Mouse (Mus musculus) embryonic facial prominence, embryonic 11.5 days (tissue): ENCODE measurements at regions not wholly inside any gene's neighbourhood (a gene's known extent, or its start where the extent isn't known, plus 50 kb on each side); places are given as distances from the start of the nearest gene placed in this dataset.

Experiments
- ATAC-seq: fragments of 200-750 bp; cut with Nextera tagmentation; replicated peaks from 2 replicates; pipeline ENCODE4 v1.8.0; 2017; ENCODE audit warnings: low read depth; ENCODE audit not compliant: insufficient number of reproducible peaks, low FRiP score, low TSS enrichment
- DNase-seq: peaks from one replicate; pipeline ENCODE4 v3.0.0-alpha.2; 2015; ENCODE audit warnings: low spot score
- H3K27ac ChIP-seq: fragments of 300-500 bp; sonication (generic); replicated peaks from 2 replicates; pipeline ENCODE4 v1.5.1; 2014; ENCODE audit warnings: mild to moderate bottlenecking, low read depth, low read length, control low read depth
- H3K27me3 ChIP-seq: fragments of 300-500 bp; sonication (generic); 2 replicates; pipeline ENCODE4 v1.6.1; 2014; ENCODE audit warnings: mild to moderate bottlenecking, low read length, moderate library complexity, mixed read lengths; ENCODE audit not compliant: control insufficient read depth, insufficient read depth
- H3K36me3 ChIP-seq: fragments of 300-500 bp; sonication (generic); replicated peaks from 2 replicates; pipeline ENCODE4 v1.6.1; 2014; ENCODE audit warnings: low read depth, mild to moderate bottlenecking, low read length, moderate library complexity, mixed read lengths; ENCODE audit not compliant: control insufficient read depth, insufficient read depth
- H3K4me1 ChIP-seq: fragments of 300-500 bp; sonication (generic); 2 replicates; pipeline ENCODE4 v1.6.1; 2014; ENCODE audit warnings: low read length, mixed read lengths; ENCODE audit not compliant: control insufficient read depth, insufficient read depth
- H3K4me2 ChIP-seq: fragments of 300-500 bp; sonication (generic); 2 replicates; pipeline ENCODE4 v1.6.1; 2014; ENCODE audit warnings: low read depth, mild to moderate bottlenecking, control low read depth, low read length, moderate library complexity
- H3K4me3 ChIP-seq: fragments of 300-500 bp; sonication (generic); 2 replicates; pipeline ENCODE4 v1.5.1; 2014; ENCODE audit warnings: low read depth, low read length, control low read depth
- H3K9ac ChIP-seq: fragments of 300-500 bp; sonication (generic); replicated peaks from 2 replicates; pipeline ENCODE4 v1.6.1; 2014; ENCODE audit warnings: mild to moderate bottlenecking, control low read depth, low read length
- H3K9me3 ChIP-seq: fragments of 300-500 bp; sonication (generic); replicated peaks from 2 replicates; pipeline ENCODE4 v1.6.1; 2016; ENCODE audit warnings: mild to moderate bottlenecking, low read length, inconsistent platforms, mixed read lengths; ENCODE audit not compliant: control insufficient read depth
- WGBS: fragments of 180-500 bp; shearing (Covaris S2); extraction: QIAGEN DNeasy Blood & Tissue Kit; methylation state at CpG from one replicate; pipeline ENCODE4 v1.1.7; 2014; 5-methylcytosine and 5-hydroxymethylcytosine counted together

- H3K9me3 ChIP-seq: no peaks in the 10 kb centered on the region
- H3K4me3 ChIP-seq: no peak overlapping the region
- 85% methylated on average over 3 of the region's 3 CpGs for WGBS
- no peaks in the 10 kb centered on the region for H3K27me3 ChIP-seq
- H3K9ac ChIP-seq: no peak overlapping the region
- DNase-seq (no peak), ATAC-seq (no peak)
- H3K4me1 ChIP-seq: no peaks in the 10 kb centered on the region
- H3K4me2 ChIP-seq: no peak overlapping the region
- no peaks in the 10 kb centered on the region for H3K36me3 ChIP-seq
- no peak overlapping the region for H3K27ac ChIP-seq
These were observed 245.3 kb upstream of the Crbn start for GRCm38 (mm10) chr6:107045177-107045576.

- Histone ChIP-seq H3K9ac (no peak overlapping the region), H3K4me3 (no peak overlapping the region), H3K27me3 (no peaks in the 10 kb centered on the region), H3K4me2 (no peak overlapping the region), H3K9me3 (no peaks in the 10 kb centered on the region), H3K4me1 (no peaks in the 10 kb centered on the region), H3K36me3 (no peaks in the 10 kb centered on the region), H3K27ac (no peak overlapping the region)
- ATAC-seq (no peak), DNase-seq (no peak)
- WGBS: 84% methylated on average over 1 of the region's 1 CpGs
These were observed 251.7 kb upstream of the Crbn start for GRCm38 (mm10) chr6:107051604-107052003.

GRCm38 (mm10) chr6:107052180-107052579, 252.3 kb upstream of the Crbn start:
- H3K9me3 ChIP-seq: no peaks in the 10 kb centered on the region
- no peak overlapping the region for H3K9ac ChIP-seq
- no peak overlapping the region for H3K27ac ChIP-seq
- ATAC-seq (no peak), DNase-seq (no peak)
- no peaks in the 10 kb centered on the region for H3K36me3 ChIP-seq
- H3K4me1 ChIP-seq: no peaks in the 10 kb centered on the region
- no peak overlapping the region for H3K4me2 ChIP-seq
- 92% methylated on average over 1 of the region's 1 CpGs for WGBS
- H3K4me3 ChIP-seq: no peak overlapping the region
- no peaks in the 10 kb centered on the region for H3K27me3 ChIP-seq

GRCm38 (mm10) chr6:107059001-107059765, 259.3 kb upstream of the Crbn start:
- Histone ChIP-seq H3K27ac (no peak overlapping the region), H3K36me3 (no peaks in the 10 kb centered on the region), H3K27me3 (no peaks in the 10 kb centered on the region), H3K4me2 (no peak overlapping the region), H3K9ac (no peak overlapping the region), H3K4me3 (no peak overlapping the region), H3K4me1 (no peaks in the 10 kb centered on the region), H3K9me3 (no peaks in the 10 kb centered on the region)
- DNase-seq (no peak), ATAC-seq (no peak)
- WGBS: 78% methylated on average over 3 of the region's 3 CpGs

GRCm38 (mm10) chr6:107062886-107063565, 263.1 kb upstream of the Crbn start:
- H3K9ac ChIP-seq: no peak overlapping the region

GRCm38 (mm10) chr6:107070441-107070840, 270.6 kb upstream of the Crbn start:
- WGBS: 87% methylated on average over 7 of the region's 7 CpGs
- no peak overlapping the region for H3K4me2 ChIP-seq

More at GRCm38 (mm10) chr6:107062886-107063565, 263.1 kb upstream of the Crbn start:
- no peak overlapping the region for H3K4me3 ChIP-seq
- no peak for ATAC-seq
- no peaks in the 10 kb centered on the region for H3K4me1 ChIP-seq
- H3K9me3 ChIP-seq: no peaks in the 10 kb centered on the region
- no peaks in the 10 kb centered on the region for H3K27me3 ChIP-seq
- H3K36me3 ChIP-seq: no peaks in the 10 kb centered on the region
- no peak overlapping the region for H3K27ac ChIP-seq
- no peak overlapping the region for H3K4me2 ChIP-seq
- DNase-seq: no peak
- WGBS: 92% methylated on average over 6 of the region's 6 CpGs

GRCm38 (mm10) chr6:107092600-107092999, 292.7 kb upstream of the Crbn start:
- H3K4me3 ChIP-seq: no peak overlapping the region
- no peak overlapping the region for H3K9ac ChIP-seq
- no peak overlapping the region for H3K4me2 ChIP-seq
- H3K4me1 ChIP-seq: no peaks in the 10 kb centered on the region
- 0 out of 2 replicates have a peak, but pooled peaks have one; percentile 48 for ATAC-seq
- DNase-seq: no peak
- no peak overlapping the region for H3K27ac ChIP-seq
- H3K27me3 ChIP-seq: no peaks in the 10 kb centered on the region
- no peaks in the 10 kb centered on the region for H3K36me3 ChIP-seq
- no peaks in the 10 kb centered on the region for H3K9me3 ChIP-seq

More at GRCm38 (mm10) chr6:107070441-107070840, 270.6 kb upstream of the Crbn start:
- H3K27ac ChIP-seq: no peak overlapping the region
- H3K4me1 ChIP-seq: no peaks in the 10 kb centered on the region
- H3K9me3 ChIP-seq: no peaks in the 10 kb centered on the region
- H3K27me3 ChIP-seq: no peaks in the 10 kb centered on the region
- no peak overlapping the region for H3K9ac ChIP-seq
- no peaks in the 10 kb centered on the region for H3K36me3 ChIP-seq
- H3K4me3 ChIP-seq: no peak overlapping the region
- DNase-seq (no peak), ATAC-seq (no peak)

- Histone ChIP-seq H3K9me3 (no peaks in the 10 kb centered on the region), H3K4me1 (no peaks in the 10 kb centered on the region), H3K27ac (no peak overlapping the region), H3K4me2 (no peak overlapping the region), H3K27me3 (no peaks in the 10 kb centered on the region), H3K9ac (no peak overlapping the region), H3K36me3 (no peaks in the 10 kb centered on the region), H3K4me3 (no peak overlapping the region)
- no peak for DNase-seq
- WGBS: 81% methylated on average over 1 of the region's 1 CpGs
- ATAC-seq: no peak
These were observed 328.8 kb upstream of the Crbn start for GRCm38 (mm10) chr6:107128716-107129115.
